ENCODE assay signal across 23 mouse cellular contexts in the genomic region with DNA sequence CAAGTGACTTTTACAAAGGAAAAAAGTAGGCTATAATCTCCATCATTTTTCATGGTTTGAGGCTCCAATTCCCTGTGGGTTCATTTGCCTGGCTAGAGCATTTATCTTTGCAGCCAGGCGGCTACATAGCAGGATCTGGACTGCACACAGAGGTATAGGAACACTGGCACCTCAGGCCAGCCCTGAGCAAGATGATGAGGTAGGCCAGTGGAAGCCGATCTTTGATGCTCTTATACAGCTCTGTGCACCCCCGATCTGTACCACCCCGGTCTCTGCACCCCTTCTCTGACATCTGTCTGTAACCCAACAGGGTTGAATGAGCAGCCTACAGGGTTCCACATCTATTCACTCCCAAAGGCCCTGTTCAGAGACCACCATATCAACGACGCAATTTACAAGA.
DNase-seq lines count a peak whose midpoint lies in the region; ATAC-seq lines count a peak whose summit lies in the region.
"Had no signal": no experiment of that assay in that cellular context is flagged by ENCODE, and none has a peak within 500 bp of the region (broad histone marks: within the 10 kb centered on the region; RNA-seq: fewer than 3 reads in every experiment).

No protein-coding gene starts in this region.

- H3K9me3 ChIP-seq in midbrain, embryonic 12.5 days = no peaks in the 10 kb centered on the region
- H3K9me3 ChIP-seq in midbrain, embryonic 13.5 days = no peaks in the 10 kb centered on the region
- H3K9me3 ChIP-seq in hindbrain, embryonic 11.5 days (ENCODE audit: control insufficient read depth, low read length) = no peaks in the 10 kb centered on the region
- H3K9me3 ChIP-seq in hindbrain, embryonic 16.5 days (ENCODE audit: control insufficient read depth, low read length) = no peaks in the 10 kb centered on the region
- H3K9me3 ChIP-seq in neural tube, embryonic 12.5 days = no peaks in the 10 kb centered on the region
- H3K9me3 ChIP-seq: embryonic facial prominence, embryonic 12.5 days; liver, embryonic 12.5 days had no signal

- no peak overlapping the region for H3K4me2 ChIP-seq in midbrain, embryonic 12.5 days (replicated peaks)
- no peak overlapping the region for H3K4me2 ChIP-seq in midbrain, embryonic 13.5 days (replicated peaks)
- no peak overlapping the region for H3K4me2 ChIP-seq in hindbrain, embryonic 11.5 days (replicated peaks; ENCODE audit: low read depth, low read length)
- no peak overlapping the region for H3K4me2 ChIP-seq in hindbrain, embryonic 16.5 days (ENCODE audit: low read length)
- H3K4me2 ChIP-seq in neural tube, embryonic 12.5 days (replicated peaks) = no peak overlapping the region
- H3K4me2 ChIP-seq: embryonic facial prominence, embryonic 12.5 days; heart, embryonic 11.5 days; liver, embryonic 12.5 days had no signal

- no peak for ATAC-seq in midbrain, embryonic 12.5 days (ENCODE audit: low FRiP score, low read depth)
- ATAC-seq in midbrain, embryonic 13.5 days = no peak; the same call in 1 of the 2 replicates
- no peak for ATAC-seq in hindbrain, embryonic 11.5 days (ENCODE audit: low FRiP score)
- ATAC-seq in hindbrain, embryonic 16.5 days = peak; percentile 70; the same call in 1 of the 2 replicates
- no peak for ATAC-seq in neural tube, embryonic 12.5 days (ENCODE audit: low FRiP score, low read depth)
- ATAC-seq in erythroblast, adult 5-6 weeks (replicated peaks; ENCODE audit: low FRiP score, poor library complexity, severe bottlenecking) = no peak
- ATAC-seq: forebrain, embryonic 16.5 days; inflammation-experienced regulatory T-cells, adult 6 months; liver, embryonic 12.5 days had no signal

- H3K4me3 ChIP-seq in midbrain, embryonic 12.5 days = no peak overlapping the region
- H3K4me3 ChIP-seq in midbrain, embryonic 13.5 days (replicated peaks) = no peak overlapping the region
- no peak overlapping the region for H3K4me3 ChIP-seq in hindbrain, embryonic 11.5 days (ENCODE audit: low read depth, low read length)
- H3K4me3 ChIP-seq in hindbrain, embryonic 16.5 days (ENCODE audit: low read length) = no peak overlapping the region
- H3K4me3 ChIP-seq in neural tube, embryonic 12.5 days = no peak overlapping the region
- H3K4me3 ChIP-seq: embryonic facial prominence, embryonic 12.5 days; layer of hippocampus, adult 2 months; left cerebral cortex, adult 2 months; liver, embryonic 12.5 days had no signal

- 66% methylated on average over 6 of the region's 6 CpGs for WGBS in midbrain, embryonic 12.5 days
- 66% methylated on average over 6 of the region's 6 CpGs for WGBS in midbrain, embryonic 13.5 days
- WGBS in hindbrain, embryonic 11.5 days = 73% methylated on average over 6 of the region's 6 CpGs
- 51% methylated on average over 6 of the region's 6 CpGs for WGBS in hindbrain, embryonic 16.5 days
- WGBS in neural tube, embryonic 12.5 days = 65% methylated on average over 6 of the region's 6 CpGs

- 0 out of 2 replicates have a peak overlapping the region, but pooled peaks have one; percentile 15 for H3K27ac ChIP-seq in midbrain, embryonic 12.5 days (replicated peaks)
- no peak overlapping the region; the same call in 1 of the 2 replicates for H3K27ac ChIP-seq in midbrain, embryonic 13.5 days
- H3K27ac ChIP-seq in hindbrain, embryonic 11.5 days (ENCODE audit: low read depth, low read length) = no peak overlapping the region
- peak overlapping the region; percentile 4; the same call in 1 of the 2 replicates for H3K27ac ChIP-seq in hindbrain, embryonic 16.5 days (ENCODE audit: low read depth, low read length)
- 0 out of 2 replicates have a peak overlapping the region, but pooled peaks have one; percentile 1 for H3K27ac ChIP-seq in neural tube, embryonic 12.5 days
- H3K27ac ChIP-seq: embryonic facial prominence, embryonic 12.5 days; layer of hippocampus, adult 2 months; left cerebral cortex, adult 2 months; liver, embryonic 12.5 days had no signal

- no peak for DNase-seq in hindbrain, embryonic 11.5 days (ENCODE audit: low spot score)
- DNase-seq in cerebellum, adult 9-10 months = no peak
- DNase-seq in cerebellum, postnatal 14 days = no peak
- DNase-seq: cerebellum, postnatal 36 days; gastrocnemius, postnatal 36 days; heart, postnatal 14 days; kidney, adult 2 months; kidney, postnatal 10 days; left cerebral cortex, postnatal 4 days; lung, adult 2 months; thymus, adult 18-20 months had no signal

- H3K36me3 ChIP-seq in midbrain, embryonic 12.5 days = no peaks in the 10 kb centered on the region
- no peaks in the 10 kb centered on the region for H3K36me3 ChIP-seq in midbrain, embryonic 13.5 days
- no peaks in the 10 kb centered on the region for H3K36me3 ChIP-seq in hindbrain, embryonic 11.5 days (ENCODE audit: control insufficient read depth, insufficient read depth, low read length)
- no peaks in the 10 kb centered on the region for H3K36me3 ChIP-seq in hindbrain, embryonic 16.5 days (ENCODE audit: control insufficient read depth, insufficient read depth, low read length)
- no peaks in the 10 kb centered on the region for H3K36me3 ChIP-seq in neural tube, embryonic 12.5 days
- H3K36me3 ChIP-seq: embryonic facial prominence, embryonic 12.5 days; liver, embryonic 12.5 days had no signal

- H3K27me3 ChIP-seq in midbrain, embryonic 12.5 days = no peaks in the 10 kb centered on the region
- no peaks in the 10 kb centered on the region for H3K27me3 ChIP-seq in midbrain, embryonic 13.5 days
- no peaks in the 10 kb centered on the region for H3K27me3 ChIP-seq in hindbrain, embryonic 11.5 days (ENCODE audit: control insufficient read depth, insufficient read depth, low read length)
- H3K27me3 ChIP-seq in hindbrain, embryonic 16.5 days (replicated peaks; ENCODE audit: control insufficient read depth, insufficient read depth, low read length) = no peaks in the 10 kb centered on the region
- no peaks in the 10 kb centered on the region for H3K27me3 ChIP-seq in neural tube, embryonic 12.5 days (replicated peaks)
- H3K27me3 ChIP-seq: embryonic facial prominence, embryonic 12.5 days; liver, embryonic 12.5 days had no signal

- H3K9ac ChIP-seq in midbrain, embryonic 12.5 days (replicated peaks) = no peak overlapping the region
- H3K9ac ChIP-seq in midbrain, embryonic 13.5 days (replicated peaks) = no peak overlapping the region
- H3K9ac ChIP-seq in hindbrain, embryonic 11.5 days (ENCODE audit: low read depth, low read length) = peak overlapping the region; percentile 31; the same call in 1 of the 2 replicates
- H3K9ac ChIP-seq in hindbrain, embryonic 16.5 days (ENCODE audit: low read depth, low read length) = no peak overlapping the region
- H3K9ac ChIP-seq in neural tube, embryonic 12.5 days = no peak overlapping the region
- H3K9ac ChIP-seq: embryonic facial prominence, embryonic 12.5 days; liver, embryonic 12.5 days had no signal

- H3K4me1 ChIP-seq in midbrain, embryonic 12.5 days = peaks cover 8% of the 10 kb centered on the region; the same call in 1 of the 2 replicates
- peaks cover 9% of the 10 kb centered on the region for H3K4me1 ChIP-seq in midbrain, embryonic 13.5 days (replicated peaks)
- H3K4me1 ChIP-seq in hindbrain, embryonic 11.5 days (replicated peaks; ENCODE audit: control insufficient read depth, insufficient read depth, low read length) = no peaks in the 10 kb centered on the region
- peaks cover 10% of the 10 kb centered on the region for H3K4me1 ChIP-seq in hindbrain, embryonic 16.5 days (ENCODE audit: control insufficient read depth, insufficient read depth, low read depth, low read length)
- peaks cover 11% of the 10 kb centered on the region; the same call in 1 of the 2 replicates for H3K4me1 ChIP-seq in neural tube, embryonic 12.5 days
- H3K4me1 ChIP-seq: liver, embryonic 12.5 days had no signal

Comparison
In these comparisons a context has a peak if more than half of its experiments do, and no peak if none do; other contexts are left out.
1. H3K27ac ChIP-seq: peak in midbrain, embryonic 12.5 days (single experiment), hindbrain, embryonic 16.5 days (single experiment) and neural tube, embryonic 12.5 days (single experiment); none in midbrain, embryonic 13.5 days (single experiment) and hindbrain, embryonic 11.5 days (single experiment).